Mouse (Mus musculus) spleen, postnatal 0 days (tissue): ENCODE results near the gene Olfr654. TPM values are rescaled to one million over a fixed set of nuclear protein-coding genes. Genes with fewer than 3 reads are reported as not detected.

Source experiments
- polyA plus RNA-seq: library from polyadenylated mRNA; unstranded; fragments of >200 nt; fragmentation: Nextera tagmentation; extraction: Ambion mirVana; gene quantifications from 2 replicates; pipeline ENCODE4 v1.2.1, GENCODE M21; 2015

Olfr654 gene
- polyA plus RNA-seq: not detected in 2 replicates

GRCm38 (mm10) chr7:104586725-104587124, at the start of gene Olfr654:
TSS of gene Olfr654 (plus strand) at chr7:104587025.

GRCm38 (mm10) chr7:104549833-104550232, 37.0 kb upstream of the Olfr654 start, which contains the start of gene Olfr651:
TSS of gene Olfr651 (plus strand) at chr7:104550133.

GRCm38 (mm10) chr7:104560601-104561000, 26.2 kb upstream of the Olfr654 start, which contains the start of gene Olfr652:
TSS of gene Olfr652 (plus strand) at chr7:104560901.

GRCm38 (mm10) chr7:104577014-104577413, 9.8 kb upstream of the Olfr654 start, which contains the start of gene Olfr653:
TSS of gene Olfr653 (plus strand) at chr7:104577314.

GRCm38 (mm10) chr7:104601679-104602078, 14.9 kb downstream of the Olfr654 start, which contains the start of gene Olfr655:
TSS of gene Olfr655 (minus strand) at chr7:104601779.

GRCm38 (mm10) chr7:104613655-104614054, 26.8 kb downstream of the Olfr654 start, which contains the start of gene Olfr656:
TSS of gene Olfr656 (plus strand) at chr7:104613955.

GRCm38 (mm10) chr7:104624494-104624893, 37.7 kb downstream of the Olfr654 start, which contains the start of gene Olfr657:
TSS of gene Olfr657 (plus strand) at chr7:104624794.

Other genes with a start within 250 kb of the Olfr654 start
- 5.1 and 7.7 TPM in 2 replicates for gene Trim12c, start 233.7 kb upstream of the Olfr654 start, polyA plus RNA-seq
- 6.6 and 7.3 TPM in 2 replicates for gene Trim30b, start 217.1 kb upstream of the Olfr654 start, polyA plus RNA-seq
- gene Trim30c, start 186.2 kb upstream of the Olfr654 start, polyA plus RNA-seq: 0.32 and 0.52 TPM in 2 replicates
- gene Trim30a, start 121.8 kb upstream of the Olfr654 start, polyA plus RNA-seq: 9.0 and 12.5 TPM in 2 replicates
- 6.6 and 8.9 TPM in 2 replicates for gene Trim30d, start 79.2 kb upstream of the Olfr654 start, polyA plus RNA-seq
- gene Olfr651, start 36.9 kb upstream of the Olfr654 start, polyA plus RNA-seq: not detected in 2 replicates
- gene Olfr652, start 26.1 kb upstream of the Olfr654 start, polyA plus RNA-seq: not detected in 2 replicates
- gene Olfr653, start 9.7 kb upstream of the Olfr654 start, polyA plus RNA-seq: not detected in 2 replicates
- not detected in 2 replicates for gene Olfr655, start 14.8 kb downstream of the Olfr654 start, polyA plus RNA-seq
- gene Olfr656, start 26.9 kb downstream of the Olfr654 start, polyA plus RNA-seq: not detected in 2 replicates
- not detected in 2 replicates for gene Olfr657, start 37.8 kb downstream of the Olfr654 start, polyA plus RNA-seq
- gene Olfr658, start 60.3 kb downstream of the Olfr654 start, polyA plus RNA-seq: not detected in 2 replicates
- not detected in 2 replicates for gene Olfr659, start 79.7 kb downstream of the Olfr654 start, polyA plus RNA-seq
- not detected in 2 replicates for gene Olfr661, start 99.5 kb downstream of the Olfr654 start, polyA plus RNA-seq
- not detected in 2 replicates for gene Usp17le, start 190.4 kb downstream of the Olfr654 start, polyA plus RNA-seq